Mouse (Mus musculus): ENCODE data around the gene Eif4g3.

DNA sequence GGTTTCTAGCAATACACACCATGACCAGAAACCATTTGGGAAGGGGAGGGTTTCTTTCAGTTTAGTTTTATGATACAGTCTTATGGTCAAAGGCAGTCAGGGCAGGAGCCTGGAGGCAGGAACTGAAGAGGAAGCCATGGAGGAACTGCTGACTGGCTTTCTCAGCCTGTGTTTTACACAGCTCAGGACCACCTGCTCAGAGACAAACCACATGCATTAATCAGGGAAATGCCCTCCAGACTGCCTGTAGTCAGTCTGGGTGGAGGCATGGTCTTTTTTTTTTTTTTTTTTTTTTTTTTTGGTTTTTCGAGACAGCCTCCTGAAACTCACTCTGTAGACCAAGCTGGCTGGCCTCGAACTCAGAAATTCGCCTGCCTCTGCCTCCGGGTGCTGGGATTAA, 179.9 kb downstream of the Eif4g3 start:
- TF ChIP-seq CTCF (IDR thresholded peaks at IDR 0.05; ENCODE audit: low read depth, low read length), result no peak
- no peak for TF ChIP-seq POLR2AphosphoS5 (IDR thresholded peaks at IDR 0.05; ENCODE audit: insufficient replicate concordance, low read depth, low read length)
- no peak for TF ChIP-seq GATA1 (IDR thresholded peaks at IDR 0.05; ENCODE audit: borderline replicate concordance, low read length)
